Mouse (Mus musculus) forebrain, embryonic 15.5 days (tissue): Measurements from ENCODE around the gene Gpr4. TPM values are rescaled to one million over a fixed set of nuclear protein-coding genes. Genes with fewer than 3 reads are reported as not detected.
A peak's percentile ranks its signal among the peaks of the same experiment; 100 is the strongest.

Experiments used
- ATAC-seq: fragments of 200-750 bp; cut with Nextera tagmentation; replicated peaks from 2 replicates; pipeline ENCODE4 v1.8.0; 2017; ENCODE audit warnings: mild to moderate bottlenecking, moderate TSS enrichment, moderate library complexity
- H3K27ac ChIP-seq: fragments of 300-500 bp; sonication (generic); replicated peaks from 2 replicates; pipeline ENCODE4 v1.5.1; 2015; ENCODE audit warnings: mild to moderate bottlenecking, inconsistent platforms
- H3K27me3 ChIP-seq: fragments of 300-500 bp; sonication (generic); 2 replicates; pipeline ENCODE4 v1.6.1; 2015; ENCODE audit warnings: inconsistent platforms
- H3K36me3 ChIP-seq: fragments of 300-500 bp; sonication (generic); 2 replicates; pipeline ENCODE4 v1.6.1; 2015; ENCODE audit warnings: mild to moderate bottlenecking, inconsistent platforms
- H3K4me1 ChIP-seq: fragments of 300-500 bp; sonication (generic); 2 replicates; pipeline ENCODE4 v1.6.1; 2015; ENCODE audit warnings: inconsistent platforms
- H3K4me2 ChIP-seq: fragments of 300-500 bp; sonication (generic); replicated peaks from 2 replicates; pipeline ENCODE4 v1.6.1; 2015; ENCODE audit warnings: mild to moderate bottlenecking, inconsistent platforms
- H3K4me3 ChIP-seq: fragments of 300-500 bp; sonication (generic); 2 replicates; pipeline ENCODE4 v1.5.1; 2015; ENCODE audit warnings: mild to moderate bottlenecking, inconsistent platforms
- H3K9ac ChIP-seq: fragments of 300-500 bp; sonication (generic); replicated peaks from 2 replicates; pipeline ENCODE4 v1.6.1; 2015; ENCODE audit warnings: mild to moderate bottlenecking, inconsistent platforms
- H3K9me3 ChIP-seq: fragments of 300-500 bp; sonication (generic); 2 replicates; pipeline ENCODE4 v1.6.1; 2016; ENCODE audit warnings: inconsistent platforms
- WGBS: fragments of 180-500 bp; shearing (Covaris S2); methylation state at CpG from one replicate; pipeline ENCODE4 v1.1.7; 2015; ENCODE audit warnings: mixed read lengths; 5-methylcytosine and 5-hydroxymethylcytosine counted together
- polyA plus RNA-seq: library from polyadenylated mRNA; unstranded; fragments of >200 nt; fragmentation: Nextera tagmentation; extraction: Ambion mirVana; gene quantifications from 2 replicates; pipeline ENCODE4 v1.2.1, GENCODE M21; 2015

Gene Gpr4
- 2.2 and 2.4 TPM in 2 replicates for polyA plus RNA-seq

DNA sequence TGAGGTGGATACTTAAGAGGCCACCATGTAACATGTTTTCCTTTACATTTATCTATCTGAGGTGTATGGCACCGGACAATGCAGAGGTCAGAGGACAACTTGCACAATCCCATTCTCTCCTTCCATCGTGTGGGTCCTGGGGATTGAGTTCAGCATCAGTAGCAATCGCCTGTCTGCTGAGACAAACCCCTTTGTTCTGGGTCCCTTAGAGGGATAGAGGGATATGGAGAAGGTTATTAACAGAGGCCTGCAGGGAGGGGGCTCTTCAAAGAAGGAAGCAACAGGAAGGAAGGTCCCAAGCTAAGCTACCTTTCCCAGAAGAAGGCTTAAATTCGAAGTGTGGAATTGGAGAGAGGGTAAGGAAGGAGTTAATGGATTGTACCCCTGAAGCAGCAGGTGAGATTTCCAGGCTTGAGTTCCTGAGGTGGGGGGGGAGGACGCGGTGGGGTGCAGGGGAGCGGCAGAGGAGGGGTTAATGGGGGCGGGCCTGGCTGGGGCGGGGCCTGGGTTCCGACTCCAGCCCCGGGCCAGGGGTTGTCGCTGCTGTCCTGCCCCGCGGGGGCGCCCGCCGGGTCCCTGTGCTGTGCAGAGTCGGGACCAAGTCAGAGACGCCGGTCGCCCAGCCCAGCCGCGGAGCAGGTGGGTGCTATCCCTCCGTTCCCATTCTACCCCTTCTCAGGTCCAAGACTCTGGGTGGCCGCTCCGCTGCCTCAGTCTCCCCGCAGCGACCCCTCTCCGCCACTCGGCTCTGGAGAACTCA, at the start of gene Gpr4:
Gene Gpr4 (plus strand): TSS at position 543 of the 760 bp plus-strand sequence.
- Histone ChIP-seq H3K9ac (peak within 1 kb of the TSS; percentile 57), H3K27ac (no peak within 1 kb of the TSS), H3K4me3 (peak within 1 kb of the TSS; percentile 49), H3K9me3 (no peaks in the 10 kb centered on the region), H3K27me3 (no peaks in the 10 kb centered on the region), H3K4me2 (peak within 1 kb of the TSS; percentile 85), H3K36me3 (no peaks in the 10 kb centered on the region), H3K4me1 (peaks cover 8% of the 10 kb centered on the region)
- 3% methylated on average over 23 of the region's 30 CpGs for WGBS
- ATAC-seq: peak; percentile 51

DNA sequence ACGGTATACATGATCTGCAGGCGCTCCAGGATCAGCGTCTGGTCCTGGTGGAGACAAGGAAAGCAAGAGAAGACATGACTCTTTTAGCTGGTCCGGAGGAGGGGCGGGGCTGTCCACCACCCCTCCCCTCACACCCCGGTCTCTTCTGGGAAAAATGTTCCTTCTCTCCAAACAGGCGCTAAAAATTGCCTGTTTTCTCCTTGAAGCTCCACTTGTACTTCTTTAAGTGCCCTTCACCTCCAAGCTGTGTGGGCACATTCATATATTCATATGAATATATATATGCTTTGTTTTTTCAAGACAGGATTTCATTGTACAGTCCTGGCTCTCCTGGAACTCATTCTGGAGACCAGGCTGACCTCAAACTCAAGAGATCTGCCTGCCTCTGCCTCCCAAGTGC, 49.4 kb upstream of the Gpr4 start:
- no peaks in the 10 kb centered on the region for H3K36me3 ChIP-seq
- no peak overlapping the region for H3K4me3 ChIP-seq
- WGBS: 92% methylated on average over 7 of the region's 7 CpGs
- H3K4me1 ChIP-seq: peaks cover 51% of the 10 kb centered on the region
- no peak overlapping the region for H3K9ac ChIP-seq
- no peak for ATAC-seq
- peaks cover 11% of the 10 kb centered on the region; the same call in 1 of the 2 replicates for H3K27me3 ChIP-seq
- no peak overlapping the region for H3K4me2 ChIP-seq
- no peaks in the 10 kb centered on the region for H3K9me3 ChIP-seq
- H3K27ac ChIP-seq: no peak overlapping the region

DNA sequence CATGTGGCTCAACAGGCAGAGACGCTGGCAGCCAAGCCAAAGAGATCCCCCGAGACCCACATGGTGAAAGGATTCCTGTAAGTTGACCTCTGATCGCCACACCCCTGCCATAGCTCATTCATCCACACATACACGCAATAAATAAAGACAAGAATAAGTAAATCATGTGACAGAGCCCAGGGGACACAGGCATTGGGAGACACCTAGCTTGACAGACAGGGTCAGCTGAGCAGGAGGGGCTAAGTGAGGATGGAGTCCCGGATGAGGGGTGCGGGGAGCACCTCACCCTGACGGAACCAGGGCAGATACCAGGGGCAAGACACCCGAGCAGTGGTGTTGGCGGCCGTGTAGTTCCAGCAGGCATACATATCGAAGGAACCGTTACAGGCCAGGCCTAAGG, 48.6 kb upstream of the Gpr4 start:
- Histone ChIP-seq H3K9me3 (no peaks in the 10 kb centered on the region), H3K27me3 (peaks cover 11% of the 10 kb centered on the region; the same call in 1 of the 2 replicates), H3K4me2 (peak overlapping the region; percentile 39; the same call in 1 of the 2 replicates), H3K27ac (no peak overlapping the region), H3K4me1 (peaks cover 42% of the 10 kb centered on the region), H3K4me3 (0 out of 2 replicates have a peak overlapping the region, but pooled peaks have one; percentile 4), H3K9ac (no peak overlapping the region), H3K36me3 (no peaks in the 10 kb centered on the region)
- WGBS: 28% methylated on average over 12 of the region's 12 CpGs
- no peak for ATAC-seq

DNA sequence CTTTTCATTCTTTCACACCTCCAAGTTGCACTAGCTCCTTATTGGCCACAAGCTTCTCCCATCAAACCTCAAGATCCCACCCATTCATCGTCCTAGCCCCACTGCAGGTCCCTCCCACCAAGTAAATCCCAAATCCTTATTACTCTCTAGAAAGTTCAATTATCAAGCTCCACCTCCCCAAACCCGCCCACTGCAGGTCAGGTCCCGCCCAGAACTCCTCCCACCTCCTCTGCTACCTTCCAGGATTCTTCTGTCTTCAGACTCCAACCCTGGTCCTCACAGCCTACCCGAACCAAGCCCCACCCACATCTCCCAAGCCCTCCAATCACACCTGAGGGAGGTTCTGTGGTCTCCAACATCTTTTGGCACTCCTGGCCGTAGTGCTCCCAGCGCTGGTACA, 48.1 kb upstream of the Gpr4 start:
- Histone ChIP-seq H3K4me2 (peak overlapping the region; percentile 39), H3K4me1 (peaks cover 41% of the 10 kb centered on the region), H3K4me3 (peak overlapping the region; percentile 28), H3K9me3 (no peaks in the 10 kb centered on the region), H3K9ac (no peak overlapping the region), H3K27me3 (peaks cover 11% of the 10 kb centered on the region; the same call in 1 of the 2 replicates), H3K36me3 (no peaks in the 10 kb centered on the region), H3K27ac (0 out of 2 replicates have a peak overlapping the region, but pooled peaks have one; percentile 8)
- WGBS: 3% methylated on average over 6 of the region's 6 CpGs
- ATAC-seq: no peak; the same call in 1 of the 2 replicates

DNA sequence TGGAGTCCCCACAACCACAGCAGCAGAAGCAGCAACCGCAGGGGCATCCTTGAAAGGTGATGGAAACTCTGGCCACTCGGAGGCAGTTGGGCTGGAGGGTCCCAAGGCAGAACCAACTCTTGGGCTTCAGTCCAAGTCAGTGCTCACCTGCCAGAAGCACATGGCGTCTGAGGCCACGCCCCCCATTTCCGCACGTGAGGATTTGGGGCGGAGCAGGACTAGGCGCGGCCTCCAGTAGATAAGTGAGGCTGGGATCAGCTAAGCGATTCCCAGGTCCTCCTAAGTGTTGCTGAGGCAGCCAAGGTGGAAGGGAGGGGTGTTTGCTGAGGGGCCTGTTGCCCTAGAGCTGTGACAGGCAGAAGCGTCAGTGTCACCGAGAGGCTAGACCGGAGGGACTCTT, 47.4 kb upstream of the Gpr4 start:
- Histone ChIP-seq H3K9ac (0 out of 2 replicates have a peak overlapping the region, but pooled peaks have one; percentile 17), H3K27ac (peak overlapping the region; percentile 83; the same call in 1 of the 2 replicates), H3K36me3 (no peaks in the 10 kb centered on the region), H3K27me3 (peaks cover 6% of the 10 kb centered on the region; the same call in 1 of the 2 replicates), H3K9me3 (no peaks in the 10 kb centered on the region), H3K4me1 (peaks cover 36% of the 10 kb centered on the region), H3K4me2 (peak overlapping the region; percentile 39), H3K4me3 (peak overlapping the region; percentile 28)
- no peak for ATAC-seq
- WGBS: 3% methylated on average over 13 of the region's 13 CpGs

DNA sequence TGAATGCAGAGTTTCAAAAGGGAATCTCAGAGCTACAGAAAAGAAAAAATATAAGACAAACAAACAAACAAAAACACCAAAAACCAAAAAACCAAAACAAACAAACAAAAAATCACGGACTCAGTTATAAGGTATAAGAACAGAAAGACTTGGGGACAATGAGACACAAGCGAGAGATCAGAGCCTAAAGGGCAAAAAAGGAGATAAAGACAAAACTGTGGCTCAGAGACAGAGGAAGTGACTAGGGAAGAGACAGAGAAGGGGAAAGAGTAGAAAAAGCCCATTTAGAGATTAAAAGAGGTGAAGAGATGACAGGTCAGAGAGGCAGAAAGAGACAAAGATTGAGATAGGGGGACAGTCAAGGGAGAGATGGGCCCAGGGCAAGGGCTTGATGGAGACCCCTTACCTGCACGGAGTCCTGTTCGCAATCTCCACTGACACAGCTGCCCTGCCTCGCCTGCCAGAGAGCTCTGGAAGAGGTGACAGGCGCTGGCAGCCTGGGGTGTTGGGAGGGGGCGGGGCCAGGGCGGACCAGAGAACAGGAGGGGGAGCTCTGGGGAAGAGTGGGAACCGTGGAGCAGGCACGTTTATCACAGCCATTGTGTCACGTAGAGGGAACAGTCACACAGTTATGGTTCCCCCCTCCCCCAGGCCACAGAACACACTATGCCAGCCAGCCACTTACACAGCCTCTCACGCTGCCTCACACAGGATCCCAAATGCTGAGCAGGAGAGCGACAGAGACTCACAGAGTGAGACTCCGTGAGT, 46.5 kb upstream of the Gpr4 start, which contains the start of gene Gipr:
Gene Gipr (minus strand): TSS at position 472 of the 768 bp plus-strand sequence.
- Histone ChIP-seq H3K4me3 (peak within 1 kb of the TSS; percentile 28), H3K9ac (peak within 1 kb of the TSS; percentile 41), H3K36me3 (no peaks in the 10 kb centered on the region), H3K27me3 (peaks cover 6% of the 10 kb centered on the region; the same call in 1 of the 2 replicates), H3K9me3 (no peaks in the 10 kb centered on the region), H3K4me1 (peaks cover 37% of the 10 kb centered on the region), H3K27ac (peak within 1 kb of the TSS; percentile 83), H3K4me2 (peak within 1 kb of the TSS; percentile 39)
- ATAC-seq: peak; percentile 39
- 8% methylated on average over 14 of the region's 14 CpGs for WGBS

DNA sequence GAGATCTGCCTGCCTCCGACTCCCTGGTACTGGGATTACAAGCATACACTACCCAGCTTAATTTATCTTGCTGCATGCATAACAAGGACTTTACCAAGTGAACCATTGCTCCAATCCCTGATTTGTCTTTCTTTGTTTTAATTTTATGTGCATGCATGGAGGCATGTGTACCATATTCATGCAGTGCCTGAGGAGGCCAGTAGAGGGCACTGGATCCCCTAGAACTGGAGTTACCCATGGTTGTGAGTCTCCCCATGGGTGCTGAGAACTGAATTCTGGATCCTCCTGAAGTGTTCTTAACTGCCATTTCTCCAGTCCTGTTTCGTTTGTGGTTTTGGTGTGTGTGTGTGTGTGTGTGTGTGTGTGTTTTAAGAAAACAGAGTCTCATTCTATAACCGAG, 45.3 kb upstream of the Gpr4 start:
- no peak for ATAC-seq

DNA sequence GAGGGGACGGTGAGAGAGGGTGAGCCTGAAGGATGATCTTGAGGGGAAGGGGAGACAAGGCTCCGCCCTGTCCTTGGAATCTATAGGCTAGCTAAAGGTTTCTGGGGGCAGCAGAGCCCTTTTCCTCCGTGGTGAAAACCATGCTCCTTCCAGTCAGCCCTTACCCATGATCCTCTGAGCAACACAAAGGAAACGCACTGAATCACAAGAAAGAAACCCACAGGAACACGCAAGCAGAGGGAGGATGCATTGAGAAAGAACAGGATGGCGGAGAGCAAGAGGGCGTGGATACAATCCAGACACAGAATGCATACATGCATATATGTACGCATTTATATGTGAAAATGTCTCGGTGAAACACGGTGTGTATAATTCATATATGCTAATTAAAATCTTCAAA, 42.8 kb upstream of the Gpr4 start:
- WGBS: 53% methylated on average over 10 of the region's 10 CpGs
- H3K4me2 ChIP-seq: no peak overlapping the region
- H3K27ac ChIP-seq: peak overlapping the region; percentile 93
- H3K9me3 ChIP-seq: no peaks in the 10 kb centered on the region
- ATAC-seq: no peak
- peaks cover 47% of the 10 kb centered on the region for H3K4me1 ChIP-seq
- no peaks in the 10 kb centered on the region for H3K36me3 ChIP-seq
- no peak overlapping the region for H3K9ac ChIP-seq
- no peak overlapping the region for H3K4me3 ChIP-seq
- H3K27me3 ChIP-seq: peaks cover 6% of the 10 kb centered on the region; the same call in 1 of the 2 replicates

More for the DNA sequence above, 45.3 kb upstream of the Gpr4 start:
- H3K36me3 ChIP-seq: no peaks in the 10 kb centered on the region
- H3K9me3 ChIP-seq: no peaks in the 10 kb centered on the region
- no peak overlapping the region for H3K27ac ChIP-seq
- H3K4me2 ChIP-seq: no peak overlapping the region
- H3K4me3 ChIP-seq: no peak overlapping the region
- H3K27me3 ChIP-seq: peaks cover 6% of the 10 kb centered on the region; the same call in 1 of the 2 replicates
- 88% methylated on average over 3 of the region's 3 CpGs for WGBS
- H3K4me1 ChIP-seq: peaks cover 43% of the 10 kb centered on the region
- H3K9ac ChIP-seq: no peak overlapping the region

DNA sequence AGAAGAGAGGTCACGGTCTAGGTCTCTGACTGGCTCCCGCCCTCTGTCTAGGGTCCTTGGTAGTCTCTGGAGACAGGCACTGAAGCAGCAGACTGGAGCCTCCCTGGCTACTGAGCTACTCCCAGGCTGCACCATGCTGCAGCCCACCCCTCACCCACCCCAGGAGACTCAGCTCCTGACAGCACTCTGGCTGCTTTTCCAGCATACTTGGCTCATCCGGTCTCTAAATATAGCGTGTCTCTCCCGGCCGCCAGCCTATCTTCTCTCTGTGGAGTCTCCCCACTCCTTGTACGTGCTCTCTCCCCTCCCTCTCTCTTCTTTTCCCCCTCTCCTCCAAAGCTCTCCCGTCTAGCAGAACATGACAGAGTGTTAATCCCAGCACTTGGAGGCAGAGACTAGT, 42.2 kb upstream of the Gpr4 start:
- H3K4me1 ChIP-seq: peaks cover 40% of the 10 kb centered on the region
- WGBS: 39% methylated on average over 8 of the region's 8 CpGs
- H3K36me3 ChIP-seq: no peaks in the 10 kb centered on the region
- no peaks in the 10 kb centered on the region for H3K9me3 ChIP-seq
- H3K27ac ChIP-seq: peak overlapping the region; percentile 93
- peaks cover 2% of the 10 kb centered on the region; the same call in 1 of the 2 replicates for H3K27me3 ChIP-seq
- H3K4me2 ChIP-seq: no peak overlapping the region
- no peak overlapping the region for H3K9ac ChIP-seq
- no peak overlapping the region for H3K4me3 ChIP-seq
- peak; percentile 86 for ATAC-seq

DNA sequence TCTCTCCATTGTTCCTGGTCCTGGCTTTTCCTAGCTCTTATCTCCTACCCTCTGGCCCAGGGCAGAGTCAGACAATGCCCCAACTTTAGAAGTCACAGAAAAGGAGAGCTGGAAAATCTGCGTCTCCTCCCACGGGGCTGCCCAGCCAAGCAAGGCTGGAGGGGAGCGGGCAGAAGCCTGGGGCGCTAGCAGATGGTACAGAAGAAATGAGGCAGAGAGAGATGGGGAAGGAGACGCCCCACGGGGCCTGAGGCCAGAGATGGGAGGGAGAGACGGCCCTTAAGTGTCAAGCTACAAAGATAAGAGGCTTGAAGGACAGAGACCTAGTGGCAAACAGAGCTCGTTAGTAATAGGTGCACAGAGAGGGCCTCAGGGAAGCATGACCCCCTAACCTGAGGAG, 40.5 kb upstream of the Gpr4 start:
- Histone ChIP-seq H3K9ac (no peak overlapping the region), H3K36me3 (no peaks in the 10 kb centered on the region), H3K27ac (peak overlapping the region; percentile 93), H3K4me1 (peaks cover 33% of the 10 kb centered on the region), H3K27me3 (no peaks in the 10 kb centered on the region), H3K4me2 (no peak overlapping the region), H3K4me3 (no peak overlapping the region), H3K9me3 (no peaks in the 10 kb centered on the region)
- ATAC-seq: no peak
- 44% methylated on average over 8 of the region's 8 CpGs for WGBS

DNA sequence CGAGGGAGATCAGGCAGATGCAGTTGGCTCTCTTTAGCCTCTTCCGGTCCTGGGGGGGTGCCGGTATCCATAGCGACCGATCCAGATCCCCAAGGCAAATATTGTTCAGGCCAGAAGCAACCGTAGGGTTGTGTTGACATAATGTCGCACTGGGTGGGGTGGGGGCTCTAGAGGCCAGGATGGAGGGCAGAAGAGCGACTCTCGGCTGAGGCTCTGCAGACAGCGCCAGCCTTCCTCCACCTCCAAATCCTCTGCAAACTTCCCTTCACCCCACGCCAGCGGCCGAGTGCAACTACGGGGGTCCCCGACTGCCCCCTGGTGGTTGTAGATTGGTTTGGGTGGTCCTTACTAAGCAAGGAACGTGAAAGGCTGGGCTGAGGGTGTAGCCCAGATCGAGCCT, 39.5 kb upstream of the Gpr4 start:
- no peaks in the 10 kb centered on the region for H3K9me3 ChIP-seq
- peak overlapping the region; percentile 27 for H3K4me3 ChIP-seq
- no peaks in the 10 kb centered on the region for H3K36me3 ChIP-seq
- WGBS: 4% methylated on average over 17 of the region's 17 CpGs
- H3K27me3 ChIP-seq: peaks cover 5% of the 10 kb centered on the region
- H3K4me1 ChIP-seq: peaks cover 43% of the 10 kb centered on the region
- ATAC-seq: no peak; the same call in 1 of the 2 replicates
- peak overlapping the region; percentile 41 for H3K4me2 ChIP-seq
- no peak overlapping the region for H3K9ac ChIP-seq
- peak overlapping the region; percentile 93 for H3K27ac ChIP-seq
